Mouse (Mus musculus): ENCODE data around the gene Kdm5a.

GRCm38 (mm10) chr6:120450208-120450607 is 86.3 kb downstream of the Kdm5a start:
- TF ChIP-seq CTCF (IDR thresholded peaks at IDR 0.05; ENCODE audit: low read depth, low read length) (no peak), GATA1 (IDR thresholded peaks at IDR 0.05; ENCODE audit: borderline replicate concordance, low read length) (no peak), TAL1 (conservative IDR thresholded peaks at IDR 0.05; ENCODE audit: low read depth, low read length) (no peak), POLR2AphosphoS5 (IDR thresholded peaks at IDR 0.05; ENCODE audit: insufficient replicate concordance, low read depth, low read length) (no peak)

Measured in G1E (cell line).